Mouse (Mus musculus): ENCODE measurements at regions not wholly inside any gene's neighbourhood (a gene's known extent, or its start where the extent isn't known, plus 50 kb on each side); places are given as distances from the start of the nearest gene placed in this dataset.

DNA sequence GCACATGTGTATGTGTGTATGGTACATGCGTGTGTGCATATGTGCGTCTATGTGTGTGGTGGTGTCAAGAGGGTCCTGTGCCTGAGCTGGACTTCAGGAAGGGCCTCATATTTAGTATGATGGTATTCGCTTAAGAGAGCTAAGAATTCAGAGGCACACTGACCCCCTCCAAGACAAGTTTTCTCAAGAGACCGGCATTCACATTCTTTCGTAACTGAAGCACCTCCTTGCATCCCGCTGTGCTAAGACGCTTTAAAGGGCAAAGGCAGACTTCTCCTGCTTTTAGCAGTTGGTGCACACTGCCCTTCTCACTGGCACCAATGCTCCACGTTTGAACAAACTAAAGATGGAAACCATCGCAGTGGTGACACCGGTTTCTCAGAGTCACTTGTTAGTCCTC lies 110.3 kb upstream of the Shb start:
- no peak for TF ChIP-seq CTCF (conservative IDR thresholded peaks at IDR 0.05; ENCODE audit: low read length)
- TF ChIP-seq POU5F1 (IDR thresholded peaks at IDR 0.05; ENCODE audit: borderline replicate concordance, low read length): no peak
- no peak for TF ChIP-seq NANOG (IDR thresholded peaks at IDR 0.05; ENCODE audit: borderline replicate concordance, low read length)
